Comparison of ENCODE assay signal across 15 mouse cellular contexts in the genomic region with DNA sequence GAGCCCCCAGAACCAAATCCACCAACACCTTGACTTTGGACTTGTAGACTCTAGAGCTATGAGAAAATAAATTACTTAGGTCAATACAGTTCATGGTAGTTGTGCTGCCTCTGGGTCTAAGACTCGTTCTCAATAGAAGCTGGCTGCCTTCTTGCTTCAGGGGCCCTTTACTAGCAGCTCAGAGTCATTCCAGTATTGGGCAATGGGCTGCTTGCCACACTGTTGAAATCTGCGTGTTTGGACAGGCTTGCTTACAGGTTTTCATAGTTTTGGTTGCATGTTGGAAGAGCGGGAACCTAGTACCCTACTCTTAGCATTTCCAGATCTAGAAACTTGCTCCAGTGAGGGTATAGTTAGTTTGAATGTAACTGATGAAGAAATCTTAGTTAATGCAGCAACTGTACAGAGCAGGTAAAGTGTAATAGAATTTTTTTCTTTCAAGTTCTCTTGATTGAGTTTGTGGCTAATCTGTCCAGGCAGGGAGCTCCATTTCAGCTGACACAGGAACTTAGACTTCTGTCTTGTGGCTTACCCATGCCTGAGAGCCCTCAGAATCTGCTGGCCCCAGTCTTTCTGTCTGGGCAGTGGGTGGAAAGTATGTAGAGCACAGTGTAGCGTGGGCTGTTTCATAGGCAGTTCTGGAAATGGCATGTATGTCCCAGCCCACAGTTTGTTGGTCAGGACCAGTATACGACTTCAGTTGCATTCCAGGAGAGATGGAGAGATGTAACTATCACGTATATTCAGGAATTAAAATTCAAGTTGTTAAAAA.
DNase-seq lines count a peak whose midpoint lies in the region; ATAC-seq and TF ChIP-seq lines count a peak whose summit lies in the region.
"Had no signal": no experiment of that assay in that cellular context is flagged by ENCODE, and none has a peak within 500 bp of the region (broad histone marks: within the 10 kb centered on the region; RNA-seq: fewer than 3 reads in every experiment).

No protein-coding gene starts in this region.

- H3K4me3 ChIP-seq in thymus, adult 2 months (ENCODE audit: control insufficient read depth, insufficient read depth, low read length): no peak overlapping the region
- H3K4me3 ChIP-seq: embryonic facial prominence, embryonic 15.5 days; forebrain, embryonic 12.5 days; liver, embryonic 15.5 days; midbrain, embryonic 15.5 days had no signal

- WGBS in thymus, adult 2 months: 93% methylated on average over 6 of the region's 6 CpGs

- TF ChIP-seq CTCF in thymus, adult 2 months (IDR thresholded peaks at IDR 0.05; ENCODE audit: borderline replicate concordance, control insufficient read depth, extremely low read depth, insufficient read depth, low read length, poor library complexity): no peak

- DNase-seq in frontal cortex, postnatal 25 days (ENCODE audit: low spot score in 2 of 2): no peak
- peak; percentile 34 to 79 for DNase-seq in urinary bladder, postnatal 36 days (ENCODE audit: low spot score in 2 of 2)
- no peak for DNase-seq in urinary bladder, postnatal 10 days (ENCODE audit: low spot score)
- peak; percentile 91 for DNase-seq in gonadal fat pad, adult 2 months (ENCODE audit: low read depth)
- DNase-seq in lung, postnatal 4 days: peak; percentile 41 to 49
- no peak for DNase-seq in thymus, adult 2 months
- DNase-seq in layer of hippocampus, adult 9-10 months (ENCODE audit: low spot score): no peak
- DNase-seq: cerebellum, adult 9-10 months; kidney, postnatal 10 days; thymus, postnatal 4 days had no signal

- H3K27me3 ChIP-seq in thymus, adult 2 months (ENCODE audit: control insufficient read depth, insufficient read depth, low read length): no peaks in the 10 kb centered on the region
- H3K27me3 ChIP-seq: embryonic facial prominence, embryonic 15.5 days; forebrain, embryonic 12.5 days; liver, embryonic 15.5 days; midbrain, embryonic 15.5 days had no signal

- TF ChIP-seq POLR2A in thymus, adult 2 months (IDR thresholded peaks at IDR 0.05; ENCODE audit: control insufficient read depth, extremely low read depth, insufficient read depth, low read length, poor library complexity): no peak

- H3K36me3 ChIP-seq in thymus, adult 2 months (ENCODE audit: control insufficient read depth, insufficient read depth, low read length): no peaks in the 10 kb centered on the region
- H3K36me3 ChIP-seq: embryonic facial prominence, embryonic 15.5 days; forebrain, embryonic 12.5 days; liver, embryonic 15.5 days; midbrain, embryonic 15.5 days had no signal

- H3K4me1 ChIP-seq in thymus, adult 2 months (replicated peaks; ENCODE audit: control insufficient read depth, insufficient read depth, low read length): no peaks in the 10 kb centered on the region
- H3K4me1 ChIP-seq: embryonic facial prominence, embryonic 15.5 days; liver, embryonic 15.5 days; midbrain, embryonic 15.5 days had no signal

- ATAC-seq in frontal cortex, adult (ENCODE audit: low TSS enrichment): peak; percentile 77
- ATAC-seq: midbrain, embryonic 15.5 days had no signal

- no peak overlapping the region for H3K27ac ChIP-seq in thymus, adult 2 months (ENCODE audit: control insufficient read depth, insufficient read depth, low read length)
- H3K27ac ChIP-seq: embryonic facial prominence, embryonic 15.5 days; forebrain, embryonic 12.5 days; liver, embryonic 15.5 days; midbrain, embryonic 15.5 days had no signal

Comparison
In these comparisons a context has a peak if more than half of its experiments do, and no peak if none do; other contexts are left out.
1. DNase-seq: peak in urinary bladder, postnatal 36 days (2 of 2), gonadal fat pad, adult 2 months (single experiment) and lung, postnatal 4 days (2 of 2); none in frontal cortex, postnatal 25 days (0 of 2), urinary bladder, postnatal 10 days (single experiment), thymus, adult 2 months (single experiment) and layer of hippocampus, adult 9-10 months (single experiment).